Mouse (Mus musculus) intestine, embryonic 14.5 days (tissue): ENCODE measurements around the gene Phykpl. TPM values are rescaled to one million over a fixed set of nuclear protein-coding genes. Genes with fewer than 3 reads are reported as not detected.

Experiments
- ATAC-seq: fragments of 200-750 bp; cut with Nextera tagmentation; replicated peaks from 2 replicates; pipeline ENCODE4 v1.8.0; 2017; ENCODE audit warnings: low read depth, moderate number of reproducible peaks, moderate TSS enrichment, moderate library complexity; ENCODE audit not compliant: low FRiP score, low TSS enrichment
- DNase-seq: peaks from one replicate; pipeline ENCODE4 v3.0.0-alpha.2; 2018; ENCODE audit warnings: low spot score
- H3K27ac ChIP-seq: fragments of 300-500 bp; sonication (generic); 2 replicates; pipeline ENCODE4 v1.5.1; 2014; ENCODE audit warnings: low read depth, mild to moderate bottlenecking, control low read depth
- H3K27me3 ChIP-seq: fragments of 300-500 bp; sonication (generic); replicated peaks from 2 replicates; pipeline ENCODE4 v1.6.1; 2014; ENCODE audit warnings: low read length, control low read depth; ENCODE audit not compliant: control insufficient read depth, insufficient read depth
- H3K36me3 ChIP-seq: fragments of 300-500 bp; sonication (generic); 2 replicates; pipeline ENCODE4 v1.6.1; 2014; ENCODE audit warnings: low read length, control low read depth; ENCODE audit not compliant: control insufficient read depth, insufficient read depth
- H3K4me1 ChIP-seq: fragments of 300-500 bp; sonication (generic); replicated peaks from 2 replicates; pipeline ENCODE4 v1.6.1; 2014; ENCODE audit warnings: low read length, control low read depth, mixed read lengths; ENCODE audit not compliant: control insufficient read depth, insufficient read depth
- H3K4me2 ChIP-seq: fragments of 300-500 bp; sonication (generic); 2 replicates; pipeline ENCODE4 v1.6.1; 2014; ENCODE audit warnings: low read length
- H3K4me3 ChIP-seq: fragments of 300-500 bp; sonication (generic); 2 replicates; pipeline ENCODE4 v1.5.1; 2014; ENCODE audit warnings: low read depth, low read length, control low read depth, mixed read lengths
- H3K9ac ChIP-seq: fragments of 300-500 bp; sonication (generic); 2 replicates; pipeline ENCODE4 v1.6.1; 2014; ENCODE audit warnings: mild to moderate bottlenecking, low read length
- H3K9me3 ChIP-seq: fragments of 300-500 bp; sonication (generic); 2 replicates; pipeline ENCODE4 v1.6.1; 2016; ENCODE audit warnings: low read length, control low read depth; ENCODE audit not compliant: control insufficient read depth
- WGBS: fragments of 180-500 bp; shearing (Covaris S2); extraction: QIAGEN DNeasy Blood & Tissue Kit; methylation state at CpG from one replicate; pipeline ENCODE4 v1.1.7; 2014; 5-methylcytosine and 5-hydroxymethylcytosine counted together
- polyA plus RNA-seq: library from polyadenylated mRNA; unstranded; fragments of >200 nt; fragmentation: Nextera tagmentation; extraction: Ambion mirVana; gene quantifications from 2 replicates; pipeline ENCODE4 v1.2.1, GENCODE M21; 2014

Gene Phykpl
- polyA plus RNA-seq: 21.5 and 22.8 TPM in 2 replicates

GRCm38 (mm10) chr11:51584431-51585248 lies at the start of gene Phykpl:
Gene Phykpl, plus strand, starts transcription at chr11:51584757.
- DNase-seq (peak; percentile 100), ATAC-seq (peak; percentile 90)
- peak within 1 kb of the TSS; percentile 90 for H3K9ac ChIP-seq
- H3K4me2 ChIP-seq: peak within 1 kb of the TSS; percentile 83
- peaks cover 34% of the 10 kb centered on the region for H3K36me3 ChIP-seq
- no peaks in the 10 kb centered on the region for H3K27me3 ChIP-seq
- WGBS: under 1% methylated on average over 59 of the region's 59 CpGs
- peaks cover 20% of the 10 kb centered on the region for H3K4me1 ChIP-seq
- H3K4me3 ChIP-seq: peak within 1 kb of the TSS; percentile 76
- H3K27ac ChIP-seq: peak within 1 kb of the TSS; percentile 92
- no peaks in the 10 kb centered on the region for H3K9me3 ChIP-seq

- no peak overlapping the region for H3K4me3 ChIP-seq
- WGBS: 45% methylated on average over 7 of the region's 7 CpGs
- no peak for DNase-seq
These were observed 46.2 kb upstream of the Phykpl start for GRCm38 (mm10) chr11:51538388-51538787.

GRCm38 (mm10) chr11:51538919-51539758 lies 45.4 kb upstream of the Phykpl start:
- Histone ChIP-seq H3K9me3 (no peaks in the 10 kb centered on the region), H3K27me3 (no peaks in the 10 kb centered on the region), H3K4me1 (no peaks in the 10 kb centered on the region; the same call in 1 of the 2 replicates), H3K9ac (no peak overlapping the region), H3K4me3 (no peak overlapping the region), H3K27ac (no peak overlapping the region), H3K36me3 (no peaks in the 10 kb centered on the region), H3K4me2 (no peak overlapping the region)
- WGBS: 59% methylated on average over 13 of the region's 13 CpGs
- DNase-seq (no peak), ATAC-seq (peak; percentile 32; the same call in 1 of the 2 replicates)

More at GRCm38 (mm10) chr11:51538388-51538787, 46.2 kb upstream of the Phykpl start:
- Histone ChIP-seq H3K9me3 (no peaks in the 10 kb centered on the region), H3K4me2 (no peak overlapping the region), H3K27me3 (no peaks in the 10 kb centered on the region), H3K27ac (no peak overlapping the region), H3K4me1 (no peaks in the 10 kb centered on the region; the same call in 1 of the 2 replicates), H3K9ac (no peak overlapping the region), H3K36me3 (no peaks in the 10 kb centered on the region)
- no peak for ATAC-seq

- Histone ChIP-seq H3K4me2 (no peak overlapping the region), H3K9ac (no peak overlapping the region), H3K27me3 (no peaks in the 10 kb centered on the region), H3K36me3 (no peaks in the 10 kb centered on the region), H3K4me3 (no peak overlapping the region), H3K27ac (no peak overlapping the region), H3K4me1 (no peaks in the 10 kb centered on the region; the same call in 1 of the 2 replicates), H3K9me3 (no peaks in the 10 kb centered on the region)
- DNase-seq: peak; percentile 100
- peak; percentile 87 for ATAC-seq
- 10% methylated on average over 10 of the region's 10 CpGs for WGBS
These were observed 44.7 kb upstream of the Phykpl start for GRCm38 (mm10) chr11:51539759-51540282.

- Histone ChIP-seq H3K36me3 (no peaks in the 10 kb centered on the region), H3K27me3 (no peaks in the 10 kb centered on the region), H3K9me3 (no peaks in the 10 kb centered on the region), H3K27ac (no peak overlapping the region), H3K4me3 (no peak overlapping the region), H3K4me1 (no peaks in the 10 kb centered on the region; the same call in 1 of the 2 replicates), H3K9ac (no peak overlapping the region), H3K4me2 (no peak overlapping the region)
- WGBS: 64% methylated on average over 9 of the region's 9 CpGs
- DNase-seq (no peak), ATAC-seq (no peak)
These were observed 42.1 kb upstream of the Phykpl start for GRCm38 (mm10) chr11:51542424-51542823.

- Histone ChIP-seq H3K4me3 (no peak overlapping the region), H3K4me2 (no peak overlapping the region), H3K36me3 (no peaks in the 10 kb centered on the region), H3K27ac (no peak overlapping the region), H3K9me3 (no peaks in the 10 kb centered on the region), H3K4me1 (no peaks in the 10 kb centered on the region; the same call in 1 of the 2 replicates), H3K9ac (no peak overlapping the region), H3K27me3 (no peaks in the 10 kb centered on the region)
- DNase-seq (no peak), ATAC-seq (no peak)
- WGBS: 38% methylated on average over 7 of the region's 7 CpGs
These were observed 41.0 kb upstream of the Phykpl start for GRCm38 (mm10) chr11:51543487-51544050.

GRCm38 (mm10) chr11:51544413-51544812 lies 40.1 kb upstream of the Phykpl start:
- DNase-seq (no peak), ATAC-seq (no peak)
- Histone ChIP-seq H3K4me3 (no peak overlapping the region), H3K27ac (no peak overlapping the region), H3K9me3 (no peaks in the 10 kb centered on the region), H3K9ac (no peak overlapping the region), H3K27me3 (no peaks in the 10 kb centered on the region), H3K36me3 (no peaks in the 10 kb centered on the region), H3K4me2 (no peak overlapping the region), H3K4me1 (no peaks in the 10 kb centered on the region; the same call in 1 of the 2 replicates)
- 76% methylated on average over 2 of the region's 2 CpGs for WGBS

- H3K27ac ChIP-seq: no peak overlapping the region
- DNase-seq (no peak), ATAC-seq (no peak)
- H3K4me2 ChIP-seq: no peak overlapping the region
- no peak overlapping the region for H3K4me3 ChIP-seq
- 36% methylated on average over 4 of the region's 4 CpGs for WGBS
- H3K27me3 ChIP-seq: no peaks in the 10 kb centered on the region
- peaks cover 2% of the 10 kb centered on the region; the same call in 1 of the 2 replicates for H3K4me1 ChIP-seq
- H3K9ac ChIP-seq: no peak overlapping the region
- H3K9me3 ChIP-seq: no peaks in the 10 kb centered on the region
- no peaks in the 10 kb centered on the region for H3K36me3 ChIP-seq
These were observed 38.7 kb upstream of the Phykpl start for GRCm38 (mm10) chr11:51545811-51546210.
